Mouse (Mus musculus): ENCODE results near the gene Stra6. TPM values are rescaled to one million over a fixed set of nuclear protein-coding genes. Genes with fewer than 3 reads are reported as not detected.

The Stra6 gene
- polyA plus RNA-seq, 2 experiments, result 0.07 TPM; not detected in 1

DNA sequence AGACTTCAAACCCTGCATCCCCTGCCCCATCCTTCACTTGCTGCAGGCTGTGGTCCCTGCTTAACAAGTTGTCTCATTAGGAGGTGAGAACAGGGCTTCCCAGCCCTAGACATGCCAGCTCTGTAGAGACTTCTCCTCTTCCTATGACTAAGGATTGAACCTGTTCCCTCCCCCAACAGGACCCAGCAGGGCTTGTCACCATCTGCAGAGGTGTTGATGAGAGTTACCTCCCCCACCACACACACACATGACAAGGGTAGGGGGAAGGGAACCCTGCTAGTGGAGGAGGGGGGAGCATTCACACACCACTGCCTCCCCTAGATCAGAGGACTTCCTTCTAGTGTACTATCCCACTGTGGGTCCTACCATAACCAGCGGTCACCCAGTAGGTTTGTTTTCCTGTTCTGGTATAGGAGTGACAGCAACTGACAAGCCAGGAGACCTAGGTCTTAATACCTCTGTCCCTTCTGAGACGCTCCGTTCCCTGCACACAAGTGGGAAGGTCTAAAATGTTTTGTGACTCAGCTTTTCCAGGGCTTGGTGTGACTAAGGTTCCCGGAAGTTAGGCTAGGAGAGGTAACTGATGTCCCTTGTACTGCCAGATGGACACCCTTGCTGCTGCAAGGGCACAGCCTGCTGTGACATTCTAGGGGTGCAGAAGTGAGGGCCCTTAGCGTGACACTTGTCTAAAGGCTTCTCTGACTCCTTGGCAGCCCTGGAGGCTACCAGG is 36.4 kb downstream of the Stra6 start:
- H3K4me1 ChIP-seq (replicated peaks; ENCODE audit: control insufficient read depth in 2 of 2, insufficient read depth in 2 of 2, low read length in 1 of 2), result no peaks in the 10 kb centered on the region
- TF ChIP-seq CTCF (IDR thresholded peaks at IDR 0.05; ENCODE audit: low read depth) (no peak), EP300 (IDR thresholded peaks at IDR 0.05; ENCODE audit: low read depth) (no peak)
- no peak overlapping the region for H3K4me2 ChIP-seq (ENCODE audit: low read depth)
- H3K36me3 ChIP-seq (replicated peaks; ENCODE audit: control insufficient read depth, insufficient read depth, low read depth), result no peaks in the 10 kb centered on the region
- no peak for ATAC-seq (ENCODE audit: insufficient read depth)
- no peak for DNase-seq (ENCODE audit: low read depth in 3 of 3, low spot score in 3 of 3)
- H3K27ac ChIP-seq, result no peak overlapping the region
- H3K9me3 ChIP-seq (ENCODE audit: control insufficient read depth, low read length), result no peaks in the 10 kb centered on the region
- no peak overlapping the region for H3K4me3 ChIP-seq (ENCODE audit: insufficient read depth in 1 of 2, low read depth in 2 of 2, low read length in 2 of 2)
- no peaks in the 10 kb centered on the region for H3K27me3 ChIP-seq (ENCODE audit: control insufficient read depth, insufficient read depth, low read length)
- H3K9ac ChIP-seq (replicated peaks), result no peak overlapping the region
- WGBS (ENCODE audit: insufficient replicate concordance), result 41% methylated on average over 5 of the region's 5 CpGs

DNA sequence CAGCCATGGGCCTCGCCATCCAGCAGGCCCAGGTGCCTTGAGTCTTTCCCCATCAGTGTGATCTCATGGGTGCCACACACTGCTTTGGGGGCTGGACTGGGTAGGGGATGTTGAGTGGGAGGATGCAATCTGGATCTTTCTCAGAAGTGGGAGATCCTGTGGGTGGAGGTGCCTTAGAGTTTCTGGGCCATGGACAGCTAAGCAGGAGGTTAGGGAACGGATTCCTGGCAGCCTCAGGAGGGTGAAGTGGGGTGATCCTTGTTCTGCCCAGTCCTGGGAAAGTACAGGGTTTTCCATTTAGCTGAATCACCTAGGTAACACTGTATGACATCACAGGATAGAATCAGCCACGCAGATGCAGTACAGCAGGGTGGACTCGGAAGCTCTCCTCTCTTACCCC is 38.4 kb downstream of the Stra6 start:
- H3K4me3 ChIP-seq (ENCODE audit: insufficient read depth in 1 of 2, low read depth in 2 of 2, low read length in 2 of 2), result no peak overlapping the region
- H3K27ac ChIP-seq, result no peak overlapping the region
- WGBS (ENCODE audit: insufficient replicate concordance), result 42% methylated on average over 4 of the region's 4 CpGs
- TF ChIP-seq EP300 (IDR thresholded peaks at IDR 0.05; ENCODE audit: low read depth) (no peak), CTCF (IDR thresholded peaks at IDR 0.05; ENCODE audit: low read depth) (no peak)
- no peaks in the 10 kb centered on the region for H3K9me3 ChIP-seq (ENCODE audit: control insufficient read depth, low read length)
- H3K36me3 ChIP-seq (replicated peaks; ENCODE audit: control insufficient read depth, insufficient read depth, low read depth), result no peaks in the 10 kb centered on the region
- H3K9ac ChIP-seq (replicated peaks), result no peak overlapping the region
- no peak overlapping the region for H3K4me2 ChIP-seq (ENCODE audit: low read depth)
- DNase-seq (ENCODE audit: low read depth in 3 of 3, low spot score in 3 of 3) (no peak), ATAC-seq (ENCODE audit: insufficient read depth) (no peak)
- no peaks in the 10 kb centered on the region for H3K4me1 ChIP-seq (replicated peaks; ENCODE audit: control insufficient read depth in 2 of 2, insufficient read depth in 2 of 2, low read length in 1 of 2)
- no peaks in the 10 kb centered on the region for H3K27me3 ChIP-seq (ENCODE audit: control insufficient read depth, insufficient read depth, low read length)

DNA sequence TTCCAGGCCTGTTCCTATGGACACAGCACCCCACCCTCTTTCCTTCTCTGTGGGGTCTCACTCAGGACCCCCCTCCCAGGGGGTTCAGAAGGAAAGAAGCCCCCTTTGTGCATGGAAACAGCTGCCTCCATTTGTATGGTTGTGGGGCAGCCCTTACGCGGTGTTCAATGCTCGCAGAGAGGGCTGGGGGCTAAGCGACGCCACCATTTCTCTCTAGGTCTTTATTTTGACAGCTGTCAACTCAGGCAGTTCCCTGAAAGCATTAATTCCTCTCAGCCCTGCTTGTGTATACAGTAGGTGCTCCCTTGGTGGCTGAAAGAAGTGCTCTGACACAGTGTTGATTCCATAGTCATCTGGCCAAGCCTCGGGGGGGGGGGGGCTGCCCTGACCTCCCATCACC is 40.1 kb downstream of the Stra6 start:
- no peak for DNase-seq (ENCODE audit: low read depth in 3 of 3, low spot score in 3 of 3)

DNA sequence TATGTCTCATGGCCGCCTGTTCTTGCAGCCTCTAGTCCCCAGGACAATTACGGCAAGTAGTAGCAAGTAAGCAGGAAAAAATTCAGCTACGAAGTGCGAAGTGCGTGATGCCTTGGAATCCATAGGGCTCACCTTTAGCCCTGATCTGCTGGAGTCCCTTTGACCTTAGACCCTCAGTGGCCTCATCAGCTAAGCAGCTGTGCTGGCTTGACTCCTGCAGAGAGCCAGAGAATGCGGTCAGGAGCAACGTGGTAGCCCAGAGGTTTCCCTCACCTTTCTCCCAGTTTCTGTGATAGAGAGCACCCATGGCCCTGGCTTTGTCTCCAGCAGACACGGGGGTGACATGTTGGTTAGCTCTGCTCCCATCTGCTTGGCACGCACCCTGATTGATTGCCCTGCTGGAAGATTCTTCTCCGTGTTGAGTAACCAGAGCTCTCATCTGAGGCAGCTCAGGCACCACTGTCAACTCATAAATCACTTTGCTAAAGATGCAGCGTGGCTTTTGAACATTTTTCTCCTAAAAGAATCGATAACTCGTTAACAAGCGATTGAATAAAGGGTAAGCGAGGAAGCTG is 42.1 kb downstream of the Stra6 start:
- Histone ChIP-seq H3K27me3 (ENCODE audit: control insufficient read depth, insufficient read depth, low read length) (no peaks in the 10 kb centered on the region), H3K9me3 (ENCODE audit: control insufficient read depth, low read length) (no peaks in the 10 kb centered on the region), H3K27ac (no peak overlapping the region), H3K4me2 (ENCODE audit: low read depth) (no peak overlapping the region), H3K36me3 (replicated peaks; ENCODE audit: control insufficient read depth, insufficient read depth, low read depth) (no peaks in the 10 kb centered on the region), H3K4me3 (ENCODE audit: insufficient read depth in 1 of 2, low read depth in 2 of 2, low read length in 2 of 2) (no peak overlapping the region), H3K9ac (replicated peaks) (no peak overlapping the region), H3K4me1 (replicated peaks; ENCODE audit: control insufficient read depth in 2 of 2, insufficient read depth in 2 of 2, low read length in 1 of 2) (no peaks in the 10 kb centered on the region)
- TF ChIP-seq CTCF (IDR thresholded peaks at IDR 0.05; ENCODE audit: low read depth), result no peak
- no peak for TF ChIP-seq EP300 (IDR thresholded peaks at IDR 0.05; ENCODE audit: low read depth)
- 45% methylated on average over 15 of the region's 15 CpGs for WGBS (ENCODE audit: insufficient replicate concordance)
- DNase-seq (ENCODE audit: low read depth in 3 of 3, low spot score in 3 of 3), result no peak
- no peak for ATAC-seq (ENCODE audit: insufficient read depth)

More for the DNA sequence above, 40.1 kb downstream of the Stra6 start:
- Histone ChIP-seq H3K36me3 (replicated peaks; ENCODE audit: control insufficient read depth, insufficient read depth, low read depth) (no peaks in the 10 kb centered on the region), H3K27ac (no peak overlapping the region), H3K4me3 (ENCODE audit: insufficient read depth in 1 of 2, low read depth in 2 of 2, low read length in 2 of 2) (no peak overlapping the region), H3K9ac (replicated peaks) (no peak overlapping the region), H3K27me3 (ENCODE audit: control insufficient read depth, insufficient read depth, low read length) (no peaks in the 10 kb centered on the region), H3K4me1 (replicated peaks; ENCODE audit: control insufficient read depth in 2 of 2, insufficient read depth in 2 of 2, low read length in 1 of 2) (no peaks in the 10 kb centered on the region), H3K4me2 (ENCODE audit: low read depth) (no peak overlapping the region), H3K9me3 (ENCODE audit: control insufficient read depth, low read length) (no peaks in the 10 kb centered on the region)
- ATAC-seq (ENCODE audit: insufficient read depth), result no peak
- TF ChIP-seq EP300 (IDR thresholded peaks at IDR 0.05; ENCODE audit: low read depth), result no peak
- no peak for TF ChIP-seq CTCF (IDR thresholded peaks at IDR 0.05; ENCODE audit: low read depth)
- WGBS (ENCODE audit: insufficient replicate concordance), result 77% methylated on average over 6 of the region's 6 CpGs

DNA sequence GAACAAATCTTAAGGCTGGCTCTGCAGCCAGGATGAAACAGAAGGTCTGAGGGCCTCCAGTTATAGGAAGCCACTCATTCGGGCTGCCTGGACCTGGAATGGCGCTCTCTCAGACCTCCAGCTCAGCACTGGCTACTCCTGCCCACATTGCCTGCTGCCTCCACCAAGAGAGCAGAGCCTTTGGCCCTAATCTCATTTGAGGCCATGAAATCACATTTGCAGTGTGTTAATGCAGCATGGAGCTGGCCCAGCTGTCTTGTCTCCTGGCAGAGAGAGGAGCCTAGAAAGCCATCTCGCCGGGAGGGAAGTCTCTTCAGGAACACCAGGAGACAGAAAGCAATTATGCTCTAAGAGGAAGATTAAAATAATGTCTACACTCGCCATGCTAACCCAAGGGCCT is 43.9 kb downstream of the Stra6 start:
- no peak overlapping the region for H3K4me2 ChIP-seq (ENCODE audit: low read depth)
- H3K27me3 ChIP-seq (ENCODE audit: control insufficient read depth, insufficient read depth, low read length), result no peaks in the 10 kb centered on the region
- H3K4me3 ChIP-seq (ENCODE audit: insufficient read depth in 1 of 2, low read depth in 2 of 2, low read length in 2 of 2), result no peak overlapping the region
- H3K9me3 ChIP-seq (ENCODE audit: control insufficient read depth, low read length), result no peaks in the 10 kb centered on the region
- DNase-seq (ENCODE audit: low read depth in 3 of 3, low spot score in 3 of 3) (no peak), ATAC-seq (ENCODE audit: insufficient read depth) (no peak)
- no peaks in the 10 kb centered on the region for H3K36me3 ChIP-seq (replicated peaks; ENCODE audit: control insufficient read depth, insufficient read depth, low read depth)
- TF ChIP-seq CTCF (IDR thresholded peaks at IDR 0.05; ENCODE audit: low read depth) (no peak), EP300 (IDR thresholded peaks at IDR 0.05; ENCODE audit: low read depth) (no peak)
- H3K9ac ChIP-seq (replicated peaks), result no peak overlapping the region
- WGBS (ENCODE audit: insufficient replicate concordance), result 56% methylated on average over 5 of the region's 5 CpGs
- no peak overlapping the region for H3K27ac ChIP-seq
- H3K4me1 ChIP-seq (replicated peaks; ENCODE audit: control insufficient read depth in 2 of 2, insufficient read depth in 2 of 2, low read length in 1 of 2), result no peaks in the 10 kb centered on the region

Measured in liver, embryonic 14.5 days (tissue).